Mouse (Mus musculus) frontal cortex, adult (tissue): ENCODE results near the gene Slc8a3.

ENCODE experiments used
- ATAC-seq: cut with Nextera tagmentation; 2 replicates; pipeline ENCODE4 v1.9.2; 2017; ENCODE audit warnings: mild to moderate bottlenecking, moderate library complexity, mixed read lengths; ENCODE audit not compliant: low TSS enrichment

Gene Slc8a3

DNA sequence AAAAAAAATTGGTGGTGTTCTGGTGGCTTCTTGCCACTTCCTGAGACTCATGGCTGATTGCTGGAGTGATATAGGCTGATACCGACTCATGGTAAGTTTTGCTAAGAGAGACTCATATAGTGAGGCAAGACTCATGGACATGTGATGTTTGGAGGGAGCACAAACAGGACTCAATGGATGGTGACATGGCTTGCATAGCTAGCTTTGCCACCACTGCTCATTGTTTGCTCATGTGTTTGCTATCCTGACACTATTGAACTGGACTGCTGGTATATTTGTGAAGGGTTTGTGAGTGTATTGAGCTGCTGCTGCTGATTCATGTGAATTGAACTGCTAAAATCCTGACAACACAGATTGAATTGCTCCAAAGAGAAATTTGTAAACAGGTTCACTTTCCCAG is 95.8 kb downstream of the Slc8a3 start:
- no peak for ATAC-seq

DNA sequence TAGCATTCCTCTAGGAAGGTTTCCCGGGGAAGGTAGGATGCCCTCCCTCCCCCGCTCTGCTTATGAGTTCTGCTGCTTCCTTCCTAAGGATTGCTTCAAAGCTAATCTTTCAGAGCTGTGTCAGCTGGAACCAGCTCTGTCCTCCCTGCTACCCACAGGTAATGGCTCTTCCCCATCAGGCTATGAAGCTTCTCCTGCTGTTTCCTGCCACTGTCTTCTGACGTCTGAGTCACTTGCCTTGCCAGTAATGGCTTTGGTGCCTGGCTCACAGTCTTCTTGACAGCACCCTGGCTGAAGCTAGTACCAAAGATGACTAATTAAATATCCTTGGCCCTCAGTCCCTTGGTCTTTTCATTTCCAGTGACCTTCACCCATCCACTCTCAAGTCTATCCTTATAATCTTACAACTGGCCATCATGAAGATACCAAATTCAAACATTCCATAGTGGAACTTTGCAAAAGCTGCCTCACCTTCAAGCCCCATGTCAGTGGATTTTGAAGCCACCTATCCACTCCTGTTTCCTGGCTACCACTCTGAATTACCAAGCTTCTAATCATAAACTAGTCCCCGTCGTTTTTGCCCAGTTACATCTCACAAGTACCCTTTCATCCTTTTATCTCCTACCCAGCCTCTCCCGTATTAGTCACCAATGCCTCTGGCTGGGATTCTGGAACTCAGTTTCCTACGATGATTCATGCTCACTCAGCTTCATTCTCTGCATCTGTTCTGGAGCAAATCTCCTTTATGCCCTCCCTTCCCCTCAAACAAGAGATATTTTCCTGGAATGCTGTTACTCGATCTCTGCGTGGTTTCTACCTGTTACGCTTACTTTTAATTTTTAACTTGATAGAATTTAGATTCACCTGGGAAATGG is 97.3 kb downstream of the Slc8a3 start:
- peak; percentile 88 for ATAC-seq

DNA sequence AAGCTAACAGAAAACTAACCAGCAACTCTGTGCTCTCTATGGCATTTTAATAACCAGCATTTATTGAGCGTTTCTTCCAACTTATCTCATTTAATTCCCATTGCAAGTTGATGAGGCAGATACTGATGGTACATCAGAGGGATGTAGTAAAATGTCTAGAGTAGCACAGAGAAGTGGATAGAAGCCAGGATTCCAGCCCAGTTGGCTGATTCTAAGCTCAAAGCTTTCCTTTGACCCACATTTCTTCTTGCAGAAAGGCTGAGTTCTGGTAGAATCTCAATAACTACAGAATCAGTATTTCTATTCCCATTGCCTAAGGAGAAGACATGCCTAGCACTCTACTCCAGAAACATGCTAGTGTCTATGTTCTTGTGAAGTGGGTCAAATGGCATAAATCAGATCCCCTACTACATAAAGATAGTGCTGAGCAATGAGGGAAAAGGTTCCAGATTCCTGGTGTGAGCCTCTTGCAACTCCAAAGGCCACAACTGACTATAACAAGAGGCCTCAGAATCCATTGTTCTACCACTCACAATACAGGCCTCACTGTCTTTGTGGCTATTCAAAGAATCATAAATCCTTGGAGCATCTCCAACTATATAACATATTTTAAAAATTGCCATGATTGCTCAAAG is 99.1 kb downstream of the Slc8a3 start:
- no peak for ATAC-seq

DNA sequence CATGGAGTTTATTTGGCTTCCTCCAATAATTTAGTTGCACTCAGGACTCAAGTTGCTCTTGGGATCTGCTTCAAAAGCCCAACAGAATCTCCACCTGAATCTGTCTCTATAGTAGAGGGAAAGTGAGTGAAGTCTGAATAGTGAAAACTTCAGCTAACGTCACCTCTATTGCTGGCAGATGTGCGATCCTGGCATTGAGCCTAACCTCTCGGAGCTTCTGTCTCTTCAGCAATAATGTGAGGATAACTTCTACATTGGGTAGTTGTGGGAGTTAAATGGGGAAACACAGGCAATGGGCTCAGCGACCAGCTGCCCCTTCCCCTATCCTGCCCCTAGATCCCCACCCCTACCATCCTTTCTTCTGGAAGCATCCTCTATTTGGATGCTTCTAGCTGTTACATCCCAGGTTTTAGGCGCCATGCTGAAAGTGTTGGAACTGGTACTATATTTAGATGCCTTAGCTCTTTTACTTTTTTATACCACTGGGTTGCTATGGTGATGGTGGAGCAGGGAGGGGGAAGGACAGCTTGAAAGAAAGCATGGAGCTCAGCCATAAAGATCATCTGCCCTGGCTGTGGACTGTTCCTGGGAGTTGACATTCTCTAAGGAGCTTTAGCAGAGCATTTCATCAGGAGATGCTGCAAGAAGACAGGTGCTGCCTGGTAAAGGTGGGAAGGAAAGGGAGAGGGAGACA is 105.1 kb downstream of the Slc8a3 start:
- peak; percentile 89 for ATAC-seq

DNA sequence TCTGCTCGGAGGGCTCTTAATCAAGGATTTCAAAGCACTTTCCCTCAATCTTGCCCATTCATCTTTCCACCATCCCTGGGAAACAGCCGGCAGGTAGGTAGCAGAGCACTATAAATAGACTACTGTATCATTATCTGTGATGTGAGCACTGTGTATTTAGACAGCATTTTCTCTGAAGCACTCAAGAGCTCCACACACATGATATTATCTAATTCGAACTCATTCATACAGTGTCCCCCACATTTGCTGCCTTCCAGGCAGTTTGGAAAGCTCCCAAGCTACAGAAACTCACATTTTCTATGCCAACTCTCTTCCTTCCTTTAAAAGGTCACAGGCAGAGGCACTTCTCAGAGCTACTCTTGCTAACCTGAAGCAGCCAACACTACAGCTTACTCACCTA is 106.4 kb downstream of the Slc8a3 start:
- no peak for ATAC-seq

DNA sequence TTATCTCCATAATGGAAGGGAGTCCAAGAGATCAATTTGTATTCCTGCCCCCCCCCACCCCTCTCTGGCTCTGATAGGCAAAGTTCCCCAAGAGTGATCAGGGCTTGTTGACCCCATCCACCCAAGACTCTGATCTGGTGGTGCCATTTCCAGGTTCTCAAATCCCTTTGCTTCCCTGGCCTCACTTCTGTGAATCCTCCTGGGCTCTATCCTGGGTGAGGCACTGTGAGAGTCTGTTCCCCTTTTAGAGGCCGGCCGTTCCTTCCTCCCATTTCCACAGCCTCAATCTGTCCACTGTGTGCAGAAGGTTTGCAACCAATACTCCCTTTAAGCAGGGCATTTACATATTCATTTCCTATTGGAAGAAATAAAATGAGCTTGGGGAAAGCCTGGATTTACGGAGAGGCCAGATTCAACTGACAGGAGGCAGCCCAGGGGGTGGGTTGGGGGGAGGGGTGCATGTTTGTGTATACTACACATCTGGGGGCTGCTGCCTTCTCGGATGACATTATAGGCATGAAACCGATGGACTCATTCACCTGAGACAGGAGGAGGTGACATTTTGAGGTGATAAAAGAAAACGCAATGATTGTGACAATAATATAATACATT is 106.9 kb downstream of the Slc8a3 start:
- ATAC-seq = no peak

DNA sequence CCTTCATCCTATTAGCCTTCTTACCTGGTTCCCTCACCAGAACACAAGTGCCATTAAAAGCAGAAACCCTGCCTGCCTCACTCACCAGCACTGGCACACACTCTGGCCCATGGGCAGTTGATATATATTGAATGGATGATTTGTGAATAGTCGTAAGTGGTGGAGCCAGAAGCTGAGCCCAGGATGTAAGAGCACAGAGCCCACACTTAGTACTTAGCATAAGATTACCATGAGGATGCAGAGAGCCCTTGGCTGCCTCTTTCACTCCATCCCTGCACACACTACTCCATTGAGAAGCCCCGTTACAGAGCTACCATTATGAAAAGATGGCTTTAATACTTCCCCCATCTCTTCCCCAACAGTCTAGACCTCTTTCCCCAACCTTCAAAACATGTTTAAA is 108.1 kb downstream of the Slc8a3 start:
- no peak for ATAC-seq

DNA sequence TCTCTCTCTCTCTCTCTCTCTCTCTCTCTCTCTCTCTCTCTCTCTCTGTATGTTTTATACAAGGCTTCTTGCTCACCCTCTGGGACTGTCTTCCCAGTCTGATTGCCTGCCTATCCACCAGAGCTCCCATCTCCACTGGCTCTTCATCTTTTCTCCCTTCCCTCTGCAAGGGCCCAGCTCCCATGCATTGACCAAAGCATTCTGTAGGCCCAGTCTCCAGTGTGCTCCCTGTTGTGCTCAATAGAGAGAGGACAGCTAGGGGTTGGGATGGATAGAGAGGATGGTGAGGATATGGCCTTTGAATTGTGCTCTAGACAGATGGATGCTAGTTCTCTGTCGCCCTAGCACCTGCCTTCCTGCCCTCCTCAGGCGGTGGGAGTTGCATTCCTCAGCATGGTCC is 109.7 kb downstream of the Slc8a3 start:
- no peak for ATAC-seq

DNA sequence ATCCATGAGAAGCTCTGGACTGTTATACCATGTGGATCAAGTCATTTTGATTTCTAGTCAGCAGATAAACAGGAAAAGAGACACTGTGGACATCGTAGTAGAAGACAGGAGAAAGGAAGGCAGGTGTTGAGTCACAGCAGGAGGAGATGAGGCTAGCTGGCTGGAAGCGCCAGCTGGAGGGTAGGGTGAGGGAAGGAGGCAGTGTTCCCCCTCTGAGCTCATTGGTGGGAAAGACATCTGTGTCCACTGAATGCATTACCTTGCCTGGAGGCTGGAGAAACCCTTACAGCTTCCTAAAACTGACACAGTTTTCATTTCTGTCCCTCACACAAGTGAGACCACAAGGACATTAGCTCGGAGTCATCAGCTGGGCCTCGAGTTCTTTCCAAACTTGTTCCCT is 113.6 kb downstream of the Slc8a3 start:
- peak; percentile 60; the same call in 1 of the 2 replicates for ATAC-seq

DNA sequence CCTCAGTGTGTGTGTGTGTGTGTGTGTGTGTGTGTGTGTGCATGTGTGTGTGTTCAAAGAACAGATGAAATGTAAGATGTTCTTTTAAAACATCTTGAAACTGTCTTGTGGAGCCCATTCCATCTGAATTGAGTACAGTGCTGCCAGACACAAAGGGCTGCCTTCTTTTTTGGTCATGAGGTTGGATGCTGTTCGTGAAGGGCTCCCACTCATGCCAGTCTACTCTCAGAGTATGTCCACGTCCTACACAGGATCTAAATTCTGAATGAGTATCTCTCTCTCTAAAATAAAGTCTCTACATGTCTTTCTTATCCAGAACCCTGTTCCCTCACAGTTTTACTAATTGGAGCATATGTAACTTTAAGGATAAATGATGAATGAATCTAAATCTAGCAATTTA is 124.4 kb downstream of the Slc8a3 start:
- peak; percentile 77; the same call in 1 of the 2 replicates for ATAC-seq

DNA sequence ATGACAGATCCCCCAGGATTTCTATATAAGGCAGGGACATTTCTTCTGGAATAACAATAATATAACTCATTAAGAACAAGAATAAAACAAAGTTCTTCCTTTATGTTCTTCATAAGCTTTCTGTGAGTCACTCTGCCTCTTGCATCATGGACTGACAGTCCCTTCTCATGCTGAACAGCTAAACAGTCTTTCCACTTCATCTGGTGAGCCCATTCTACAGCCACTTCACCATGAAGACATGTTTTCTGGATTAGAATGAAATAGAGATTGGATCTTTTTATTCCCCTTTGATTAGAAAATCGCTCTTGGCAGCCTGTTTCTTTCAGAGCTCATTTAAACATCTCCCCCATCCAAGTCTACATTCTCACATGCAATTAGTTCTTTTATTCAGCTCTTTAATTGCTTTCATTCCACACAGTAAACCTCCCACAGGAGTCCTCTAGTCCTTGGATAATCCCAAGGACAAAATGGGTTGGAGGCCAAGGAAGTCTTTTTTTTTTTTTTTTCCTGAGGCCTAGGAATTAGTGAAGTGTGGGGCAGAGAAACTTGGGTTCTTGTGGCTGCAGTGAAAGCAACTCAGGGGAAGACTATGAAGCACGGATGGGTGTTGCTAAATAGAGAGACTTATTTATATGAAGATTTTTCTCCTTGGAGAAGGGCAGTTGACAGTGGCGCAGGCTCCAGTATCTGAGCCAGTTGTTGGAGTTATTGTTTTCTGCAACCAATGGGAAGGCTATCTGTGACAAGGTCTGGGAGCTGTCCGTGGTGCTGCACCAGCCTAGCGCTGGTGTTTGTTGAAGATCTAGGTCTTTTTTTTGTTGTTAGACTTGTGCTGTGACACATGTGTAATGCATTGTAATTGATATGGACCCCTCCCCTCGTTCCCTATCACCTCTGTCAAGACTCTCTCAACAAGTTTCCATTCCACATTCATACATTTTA is 127.1 kb downstream of the Slc8a3 start:
- ATAC-seq = no peak

DNA sequence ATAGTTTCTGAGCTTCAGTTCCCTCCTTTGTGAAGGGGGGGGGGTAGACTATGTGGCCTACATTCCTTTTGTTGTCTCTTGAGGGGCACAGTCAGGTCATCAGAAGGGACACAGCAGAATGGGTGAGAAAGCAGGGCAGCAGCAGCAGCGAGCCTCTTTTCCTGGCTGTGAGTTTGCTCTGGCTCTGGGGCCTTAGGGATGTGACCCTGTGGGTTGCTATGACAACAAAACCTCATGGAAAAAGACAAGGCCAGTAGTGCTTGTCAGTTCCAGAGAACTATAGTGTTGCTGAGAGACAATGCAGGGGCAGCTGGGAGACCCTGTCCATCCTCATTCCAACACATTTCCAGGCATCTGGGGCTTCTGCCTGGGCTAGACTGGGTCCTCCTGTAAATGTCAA is 129.8 kb downstream of the Slc8a3 start:
- ATAC-seq = no peak

DNA sequence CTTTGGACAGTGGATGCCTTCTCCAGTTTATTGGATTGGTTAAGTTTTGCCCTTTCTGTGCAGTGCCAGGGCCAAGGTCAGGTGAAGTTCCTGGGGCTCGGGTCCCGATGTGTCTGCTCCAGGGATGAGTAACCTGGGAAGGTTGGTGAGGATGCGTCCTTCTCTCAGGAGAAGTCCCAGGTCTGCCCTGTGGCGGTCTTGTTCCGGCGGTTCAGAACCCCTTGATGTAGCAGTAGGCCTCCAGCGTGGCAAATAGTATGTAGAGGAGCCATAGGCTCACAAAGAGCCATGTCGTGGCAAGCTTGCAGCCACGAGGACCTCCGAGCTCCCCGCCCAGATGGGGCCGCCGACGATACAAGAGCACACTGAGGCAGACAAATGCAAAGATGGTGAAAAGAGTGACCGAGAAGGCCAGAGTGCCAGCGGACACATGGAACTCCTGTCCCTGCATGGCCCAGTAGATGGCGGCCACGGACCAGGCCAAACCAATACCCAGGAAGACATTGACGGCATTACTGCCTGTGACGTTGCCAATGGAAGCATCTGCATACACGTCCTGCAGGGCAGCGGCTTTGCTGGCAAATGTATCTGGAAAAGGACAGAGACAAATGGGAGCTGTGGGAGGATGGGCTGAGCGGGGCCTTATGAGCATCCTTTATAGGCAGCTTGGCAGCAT is 133.6 kb downstream of the Slc8a3 start:
- ATAC-seq = peak; percentile 97

DNA sequence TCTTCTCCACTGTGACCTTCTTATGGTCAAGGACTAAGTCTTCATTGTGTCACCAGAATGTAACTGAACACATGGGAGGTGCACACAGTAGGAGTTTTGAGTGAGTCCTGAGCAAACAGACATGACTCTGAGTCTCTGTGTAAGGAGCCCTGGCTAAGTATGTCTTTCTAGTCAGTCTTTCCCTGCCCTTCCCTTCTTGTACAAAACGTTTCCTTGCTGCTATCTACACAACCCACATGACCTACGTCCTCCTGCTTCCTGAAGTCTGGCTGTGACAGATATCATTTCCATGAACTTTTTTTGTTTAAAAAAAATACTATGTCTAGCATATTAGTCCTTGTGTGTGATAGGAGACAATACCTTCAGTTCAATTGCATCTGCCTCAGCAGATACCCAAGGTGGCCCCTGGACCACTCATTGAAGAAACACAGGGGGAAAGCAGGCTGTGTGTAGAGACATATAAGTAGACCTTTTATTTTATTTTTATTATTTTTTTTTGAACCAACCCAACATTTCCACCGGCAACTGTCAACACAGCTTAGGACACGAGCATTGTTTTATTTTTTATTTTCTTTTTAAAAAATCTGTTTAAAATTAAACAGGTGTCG is 135.4 kb downstream of the Slc8a3 start:
- ATAC-seq = no peak

DNA sequence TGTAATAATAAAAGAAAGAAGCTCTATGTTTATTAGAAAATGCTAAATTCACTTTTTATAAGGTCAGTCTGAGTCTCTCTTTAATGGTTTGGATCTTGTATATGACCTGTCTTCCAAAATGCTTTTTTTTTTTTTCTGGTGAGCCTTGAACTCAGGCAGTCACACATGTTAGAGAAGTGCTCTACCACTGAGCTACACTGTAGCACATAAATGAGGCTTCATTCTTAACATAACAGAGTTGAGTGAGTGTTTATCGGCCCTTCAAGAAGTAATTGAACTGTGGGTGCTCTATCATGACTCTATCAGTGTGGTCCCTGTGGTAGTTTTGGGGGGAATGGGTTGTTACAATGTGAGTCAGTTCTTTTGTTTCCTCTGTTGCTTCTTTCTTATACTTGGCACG is 139.0 kb downstream of the Slc8a3 start:
- ATAC-seq = no peak

DNA sequence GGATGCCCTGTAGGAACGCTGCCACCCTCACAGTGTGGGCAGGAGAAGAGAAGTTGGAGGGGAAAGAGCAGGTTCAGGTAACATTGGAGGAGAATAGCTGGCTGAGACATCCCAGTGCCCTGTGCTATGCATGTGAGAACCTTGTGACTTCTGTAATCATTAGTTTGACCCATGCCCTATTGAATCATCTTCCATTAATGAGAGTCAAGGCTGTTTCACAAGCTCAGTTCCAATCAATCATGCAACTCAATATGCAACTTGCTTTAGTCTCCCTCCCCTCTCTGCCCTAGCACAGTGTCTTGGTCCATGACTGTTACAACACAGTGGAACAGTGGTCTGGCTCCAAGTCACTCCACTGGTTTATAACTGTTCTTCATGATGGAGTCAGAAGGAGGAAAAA is 143.3 kb downstream of the Slc8a3 start:
- no peak for ATAC-seq

DNA sequence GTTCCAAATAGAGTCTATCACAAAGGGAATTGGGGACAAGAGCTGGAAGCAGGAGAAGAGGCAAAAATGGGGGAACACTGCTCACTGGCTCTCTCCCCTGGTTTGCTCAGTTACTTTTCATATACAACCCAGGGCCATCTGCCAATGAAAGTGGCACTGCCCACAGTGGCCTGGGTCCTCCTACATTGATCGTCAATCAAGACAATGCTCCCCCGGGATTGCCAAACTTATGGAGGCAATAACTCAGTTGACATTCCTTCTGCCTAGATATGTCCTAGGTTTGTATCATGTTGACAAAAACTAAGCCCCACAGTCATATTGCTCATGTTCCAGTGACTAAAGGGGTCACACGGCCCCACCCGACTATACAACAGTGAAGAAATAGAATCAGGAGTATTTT is 144.0 kb downstream of the Slc8a3 start:
- no peak for ATAC-seq

DNA sequence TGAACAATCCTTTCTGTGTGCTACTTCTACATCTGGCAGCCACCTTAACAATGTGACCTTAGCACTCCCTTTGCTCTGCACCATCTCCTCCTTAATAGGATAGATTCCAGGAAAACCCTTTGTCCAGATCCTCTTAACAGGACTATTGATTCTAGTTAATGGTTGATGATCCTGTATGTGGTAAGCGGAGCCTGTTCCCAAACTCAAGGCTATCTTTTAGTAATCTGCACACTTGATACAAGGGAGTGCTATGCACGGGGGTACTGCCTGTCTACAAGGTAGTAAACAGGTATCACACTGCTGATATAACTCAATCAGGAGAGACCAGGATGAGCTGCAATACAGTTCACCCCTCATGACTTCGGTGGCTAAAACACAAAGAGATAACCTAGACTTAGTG is 144.6 kb downstream of the Slc8a3 start:
- no peak for ATAC-seq

DNA sequence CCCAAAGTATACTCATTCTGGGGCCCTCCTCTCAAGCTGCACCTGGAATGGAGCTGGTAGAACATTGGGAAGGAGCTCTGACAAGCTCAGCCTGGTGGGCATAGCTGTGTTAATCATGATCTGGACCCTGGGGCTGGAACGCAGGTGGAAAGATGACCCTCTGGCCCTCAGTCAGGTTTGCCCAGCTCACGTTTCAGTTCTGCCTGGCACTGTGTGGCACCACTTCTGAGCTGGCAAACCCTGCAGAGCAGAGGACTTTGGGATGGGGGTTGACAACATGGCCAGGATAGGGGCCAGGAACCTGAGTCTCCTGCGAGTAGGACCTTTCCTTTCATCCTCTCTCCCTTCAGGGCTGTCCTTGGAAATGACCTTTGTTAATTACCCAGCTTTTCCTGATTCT is 146.3 kb downstream of the Slc8a3 start:
- no peak for ATAC-seq

DNA sequence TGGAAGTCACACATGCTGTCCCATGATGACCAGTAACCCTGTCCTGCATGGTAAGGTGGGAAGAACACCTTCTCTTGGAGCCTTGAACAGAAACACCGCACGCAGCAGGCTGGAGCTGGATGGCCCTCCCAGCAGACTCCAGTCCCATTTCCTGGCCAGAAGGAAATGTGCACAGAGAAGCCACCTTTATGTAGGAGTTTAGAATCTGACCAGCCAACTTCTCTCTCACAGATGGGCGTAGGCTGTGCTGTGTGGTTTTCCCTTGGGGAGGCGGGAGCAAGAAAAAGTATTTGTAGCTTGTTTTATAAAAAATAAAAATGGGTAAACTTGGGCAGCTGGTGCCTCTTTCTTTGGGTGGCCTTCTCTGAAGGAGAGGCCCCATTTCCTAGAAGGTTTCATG is 146.9 kb downstream of the Slc8a3 start:
- peak; percentile 90 for ATAC-seq
